Mouse (Mus musculus) olfactory bulb, adult 2 months (tissue): Measurements from ENCODE around the gene Katnb1. TPM values are rescaled to one million over a fixed set of nuclear protein-coding genes. Genes with fewer than 3 reads are reported as not detected.

ENCODE experiments used
- H3K27ac ChIP-seq: fragments of 200-500 bp; 2 replicates; pipeline ENCODE4 v1.5.1; 2012; ENCODE audit warnings: low read depth, low read length; ENCODE audit not compliant: insufficient read depth
- H3K4me1 ChIP-seq: fragments of 200-500 bp; 2 replicates; pipeline ENCODE4 v1.6.1; 2012; ENCODE audit warnings: low read length; ENCODE audit not compliant: control insufficient read depth, insufficient read depth
- H3K4me3 ChIP-seq: fragments of 200-500 bp; 2 replicates; pipeline ENCODE4 v1.5.1; 2012; ENCODE audit warnings: mild to moderate bottlenecking, low read depth, low read length, moderate library complexity; ENCODE audit not compliant: insufficient read depth
- CTCF ChIP-seq: fragments of 200-500 bp; IDR thresholded peaks from 2 replicates; pipeline ENCODE4 v1.5.1; 2012; ENCODE audit warnings: low read depth, mild to moderate bottlenecking, low read length, moderate library complexity; ENCODE audit not compliant: insufficient read depth
- POLR2A ChIP-seq: fragments of 200-500 bp; IDR thresholded peaks from 2 replicates; pipeline ENCODE4 v1.6.1; 2012; ENCODE audit warnings: mild to moderate bottlenecking, low read depth, low read length, moderate library complexity; ENCODE audit not compliant: insufficient read depth
- WGBS: fragments of 180-500 bp; shearing (Covaris S2); methylation state at CpG from one replicate; pipeline ENCODE4 v1.1.7; 2018; 5-methylcytosine and 5-hydroxymethylcytosine counted together
- polyA plus RNA-seq: library from polyadenylated mRNA; stranded (reverse); fragments of >200 nt; gene quantifications from 2 replicates; pipeline ENCODE4 v1.2.4, GENCODE M21; 2012; ENCODE audit warnings: low replicate concordance; ENCODE audit not compliant: missing spikeins, insufficient read depth, insufficient read length

Gene Katnb1
- polyA plus RNA-seq, 1 experiment: not detected

DNA sequence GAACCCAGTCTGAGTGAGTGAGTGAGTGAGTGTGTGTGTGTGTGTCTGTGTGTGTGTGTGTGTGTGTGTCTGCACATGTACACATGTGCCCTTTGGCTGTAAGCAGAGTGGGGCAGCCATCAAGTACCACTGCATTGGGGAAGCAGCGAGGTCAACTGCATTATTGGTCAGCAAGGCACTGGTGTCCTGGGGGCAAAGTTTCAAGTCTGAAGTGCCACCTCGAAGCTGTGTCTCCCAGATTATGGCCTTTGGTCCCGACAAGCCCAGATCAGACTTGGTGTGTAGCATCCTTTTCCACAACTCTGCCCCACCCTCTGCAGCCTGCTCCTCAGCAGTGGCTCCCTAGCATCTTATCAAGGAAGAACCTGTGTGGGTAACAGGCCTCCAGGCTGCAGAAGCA is 31.6 kb downstream of the Katnb1 start:
- Histone ChIP-seq H3K4me1 (no peaks in the 10 kb centered on the region), H3K4me3 (no peak overlapping the region), H3K27ac (no peak overlapping the region)
- no peak for TF ChIP-seq CTCF
- no peak for TF ChIP-seq POLR2A
- WGBS: 85% methylated on average over 3 of the region's 3 CpGs

DNA sequence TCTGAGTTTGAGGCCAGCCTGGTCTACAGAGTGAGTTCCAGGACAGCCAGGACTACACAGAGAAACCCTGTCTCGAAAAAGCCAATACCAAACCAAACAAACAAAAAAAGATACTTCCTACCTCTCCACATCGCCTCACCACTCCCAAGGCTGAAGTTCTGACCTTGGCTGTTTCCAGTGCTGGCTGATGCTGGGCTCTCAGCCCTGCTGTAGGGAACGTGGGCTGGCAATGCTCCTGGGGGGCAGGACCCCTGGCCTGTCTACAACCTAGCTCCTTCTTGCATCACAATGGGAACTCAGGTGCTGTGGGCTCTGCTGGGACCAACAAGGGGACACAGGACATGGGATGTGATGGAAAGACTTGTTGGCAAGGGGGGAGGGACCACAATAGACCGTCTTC is 32.1 kb downstream of the Katnb1 start:
- no peaks in the 10 kb centered on the region for H3K4me1 ChIP-seq
- 83% methylated on average over 4 of the region's 4 CpGs for WGBS
- H3K4me3 ChIP-seq: no peak overlapping the region
- H3K27ac ChIP-seq: no peak overlapping the region
- TF ChIP-seq POLR2A (no peak), CTCF (no peak)

DNA sequence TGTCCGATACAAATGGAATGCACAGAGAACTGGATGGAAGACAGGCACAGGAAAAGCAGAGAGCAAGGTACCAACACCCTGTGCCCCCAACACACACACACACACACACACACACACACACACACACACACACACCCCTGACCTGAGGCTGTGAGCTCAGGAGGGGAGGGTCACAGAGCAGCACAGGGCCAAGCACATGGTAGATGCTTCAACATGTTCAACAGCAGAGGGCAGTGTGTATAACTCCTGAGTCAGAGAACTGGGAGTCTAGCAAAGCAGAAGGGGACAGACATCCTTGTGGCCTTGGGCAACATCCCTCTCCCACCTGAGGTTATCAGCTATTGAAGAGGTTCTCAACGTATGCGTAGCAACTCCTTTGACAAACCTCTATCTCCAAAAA is 32.8 kb downstream of the Katnb1 start:
- TF ChIP-seq POLR2A: no peak
- no peak for TF ChIP-seq CTCF
- WGBS: 80% methylated on average over 3 of the region's 3 CpGs
- Histone ChIP-seq H3K4me1 (no peaks in the 10 kb centered on the region), H3K4me3 (no peak overlapping the region), H3K27ac (no peak overlapping the region)

DNA sequence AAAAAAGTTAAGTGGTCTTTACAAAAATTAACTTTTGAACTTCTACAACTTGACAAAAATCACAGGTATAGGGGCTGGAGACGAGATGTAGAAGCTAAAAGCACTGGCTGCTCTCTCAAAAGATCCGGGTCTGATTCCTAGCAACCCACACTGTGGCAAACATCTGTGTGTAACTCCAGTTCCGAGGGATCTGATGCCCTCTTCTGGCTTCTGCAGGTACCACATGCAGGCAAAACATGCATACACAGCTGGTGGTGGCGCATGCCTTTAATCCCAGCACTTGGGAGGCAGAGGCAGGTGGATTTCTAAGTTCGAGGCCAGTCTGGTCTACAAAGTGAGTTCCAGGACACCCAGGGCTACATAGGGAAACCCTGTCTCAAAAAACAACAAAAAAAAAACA is 42.5 kb downstream of the Katnb1 start:
- Histone ChIP-seq H3K4me3 (no peak overlapping the region), H3K4me1 (no peaks in the 10 kb centered on the region), H3K27ac (no peak overlapping the region)
- WGBS: 96% methylated on average over 5 of the region's 5 CpGs
- TF ChIP-seq POLR2A (no peak), CTCF (no peak)

DNA sequence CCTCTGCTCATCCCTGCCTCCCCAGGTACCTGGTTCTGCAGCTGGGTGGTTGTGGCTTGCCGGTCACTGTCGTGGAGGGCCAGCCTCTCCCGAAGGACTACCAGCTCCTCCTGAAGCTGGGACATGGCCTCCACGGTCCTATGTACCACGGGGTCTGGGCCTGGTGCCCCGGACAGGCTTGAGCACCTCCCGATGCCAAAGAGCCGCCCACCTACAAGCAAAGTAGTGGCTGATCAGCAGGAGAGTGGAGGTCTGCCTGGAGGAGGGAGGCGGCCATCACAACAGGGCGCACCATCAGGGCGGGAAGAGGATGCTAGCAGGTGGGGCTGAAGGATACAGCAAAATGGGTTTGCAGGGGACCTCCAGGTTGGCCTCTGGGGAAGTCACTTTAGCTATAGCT is 45.5 kb downstream of the Katnb1 start:
- 94% methylated on average over 11 of the region's 11 CpGs for WGBS
- no peak for TF ChIP-seq CTCF
- TF ChIP-seq POLR2A: no peak
- no peak overlapping the region for H3K27ac ChIP-seq
- H3K4me1 ChIP-seq: peaks cover 3% of the 10 kb centered on the region; the same call in 1 of the 2 replicates
- no peak overlapping the region for H3K4me3 ChIP-seq

DNA sequence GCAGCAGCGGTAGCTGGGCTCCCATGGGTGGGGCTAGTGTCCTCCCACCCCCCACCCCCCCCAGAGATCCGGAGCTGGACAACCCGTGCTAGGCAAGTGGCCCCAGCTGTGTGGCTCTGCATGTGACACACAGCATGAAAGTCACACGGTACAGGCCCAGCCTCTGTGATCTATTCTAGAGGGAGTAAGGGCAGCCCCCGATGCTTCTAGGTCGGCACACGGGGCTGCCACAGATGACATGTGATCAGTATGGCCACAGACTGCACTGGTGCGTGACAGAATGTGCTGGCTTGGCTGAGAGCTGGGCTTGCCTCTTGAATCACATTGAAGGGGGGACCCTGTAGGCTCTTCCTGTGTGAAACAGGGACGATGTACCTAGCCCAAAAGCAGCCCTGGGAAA is 46.7 kb downstream of the Katnb1 start:
- H3K27ac ChIP-seq: no peak overlapping the region
- TF ChIP-seq CTCF (no peak), POLR2A (no peak)
- peaks cover 3% of the 10 kb centered on the region; the same call in 1 of the 2 replicates for H3K4me1 ChIP-seq
- H3K4me3 ChIP-seq: no peak overlapping the region
- 73% methylated on average over 9 of the region's 9 CpGs for WGBS

DNA sequence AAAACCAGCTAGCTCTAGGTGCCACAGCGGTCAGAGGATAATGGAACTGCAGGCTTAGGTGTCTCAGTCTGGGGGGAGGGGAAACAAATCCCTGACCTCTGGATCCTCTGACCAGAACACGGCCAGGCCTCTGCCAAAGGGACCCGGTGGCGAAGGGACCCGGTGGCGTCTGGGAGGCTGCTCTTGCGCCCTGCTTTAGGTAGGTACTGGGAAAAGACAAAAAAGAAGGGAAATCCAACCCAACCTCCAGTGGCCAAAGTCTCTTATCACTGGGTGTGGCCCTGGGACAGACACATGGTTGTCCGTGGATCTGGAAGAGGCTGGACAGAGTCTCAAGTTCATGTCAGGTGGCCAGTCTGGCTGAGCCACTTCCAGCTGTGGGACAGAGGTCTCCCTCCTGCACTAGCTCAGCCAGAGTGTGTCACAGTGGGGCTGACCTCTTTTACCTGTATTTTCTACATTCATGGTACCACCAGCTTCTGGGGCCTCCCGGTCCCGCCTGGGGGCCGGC is 47.8 kb downstream of the Katnb1 start:
- Histone ChIP-seq H3K27ac (no peak overlapping the region), H3K4me3 (no peak overlapping the region), H3K4me1 (peaks cover 3% of the 10 kb centered on the region; the same call in 1 of the 2 replicates)
- 94% methylated on average over 11 of the region's 11 CpGs for WGBS
- TF ChIP-seq CTCF (no peak), POLR2A (no peak)

DNA sequence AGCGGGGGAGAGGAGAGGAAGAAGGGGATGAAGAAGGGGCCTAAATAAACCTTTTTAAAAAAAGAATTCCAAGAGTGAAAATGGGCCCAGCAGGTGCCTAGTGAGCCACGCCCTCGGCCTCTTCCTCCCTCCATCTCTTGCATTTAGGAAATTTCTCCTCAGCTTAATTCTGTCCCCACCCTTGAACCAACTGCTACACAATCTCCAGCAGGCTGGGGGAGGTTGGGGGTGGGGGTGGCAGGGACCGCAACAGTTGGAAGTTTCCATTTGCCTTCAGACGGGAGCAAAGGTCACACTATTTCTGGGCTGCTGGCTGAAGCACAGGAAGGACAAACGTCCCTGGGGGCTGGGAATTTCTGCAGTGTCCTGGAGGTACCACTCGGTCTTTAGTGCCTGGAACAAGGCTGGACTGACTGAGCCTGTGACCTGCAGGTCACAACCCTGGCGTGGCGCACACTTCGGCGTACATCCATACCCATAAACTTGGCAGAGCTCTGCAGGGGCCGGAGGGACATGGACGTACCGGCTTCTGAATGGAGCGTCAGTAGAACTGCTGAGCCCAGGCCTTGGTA is 50.1 kb downstream of the Katnb1 start:
- TF ChIP-seq POLR2A (no peak), CTCF (no peak)
- Histone ChIP-seq H3K27ac (no peak overlapping the region), H3K4me3 (no peak overlapping the region), H3K4me1 (peaks cover 3% of the 10 kb centered on the region; the same call in 1 of the 2 replicates)
- WGBS: 83% methylated on average over 15 of the region's 15 CpGs

DNA sequence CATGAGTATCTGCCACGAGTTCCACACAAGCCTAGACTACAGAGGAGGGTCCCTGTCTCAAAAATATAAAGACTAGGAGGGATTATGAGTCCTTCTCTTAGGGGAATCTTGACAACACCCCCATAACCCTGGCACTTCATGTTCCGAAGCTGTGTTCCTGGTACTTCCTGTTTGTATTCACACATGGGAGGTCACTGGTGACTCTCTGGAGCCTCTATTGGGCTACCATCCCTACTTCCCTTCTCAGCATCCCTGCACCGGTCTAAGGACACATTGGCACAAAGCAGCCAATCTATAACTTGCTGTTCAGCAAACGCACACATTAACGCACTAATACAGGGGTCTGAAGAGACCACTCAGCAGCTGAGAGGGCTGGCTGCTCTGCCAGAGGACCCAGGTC is 51.0 kb downstream of the Katnb1 start:
- H3K27ac ChIP-seq: no peak overlapping the region
- H3K4me3 ChIP-seq: no peak overlapping the region
- peaks cover 3% of the 10 kb centered on the region; the same call in 1 of the 2 replicates for H3K4me1 ChIP-seq
- WGBS: 82% methylated on average over 5 of the region's 5 CpGs
- TF ChIP-seq POLR2A: no peak
- no peak for TF ChIP-seq CTCF
